In the genomic region with DNA sequence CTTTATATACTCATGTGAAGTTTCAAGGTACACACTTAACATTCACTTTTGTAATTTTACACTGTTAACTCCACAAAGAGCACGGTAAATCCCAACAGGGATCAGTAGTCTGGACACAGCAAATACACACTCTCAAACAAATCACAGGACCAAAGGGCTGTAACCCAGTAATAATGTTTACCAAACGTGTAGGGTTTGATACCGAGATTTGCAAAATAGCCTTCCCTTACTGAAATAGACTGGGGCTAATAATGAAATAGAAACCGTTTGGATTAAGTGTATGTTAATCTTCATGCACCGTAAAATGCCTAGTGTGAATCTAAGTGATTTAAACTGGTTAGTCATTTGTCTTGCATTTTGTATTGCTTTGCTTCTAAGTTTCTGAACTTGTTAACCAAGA, we compare ENCODE assay signal across 12 mouse cellular contexts. TPM values are rescaled to one million over a fixed set of nuclear protein-coding genes. Genes with fewer than 3 reads are reported as not detected.
DNase-seq lines count a peak whose midpoint lies in the region; ATAC-seq lines count a peak whose summit lies in the region.
"Had no signal": no experiment of that assay in that cellular context is flagged by ENCODE, and none has a peak within 500 bp of the region (broad histone marks: within the 10 kb centered on the region; RNA-seq: fewer than 3 reads in every experiment).

No protein-coding gene starts in this region.

- H3K27ac ChIP-seq in heart, embryonic 10.5 days: no peak overlapping the region
- H3K27ac ChIP-seq in midbrain, embryonic 10.5 days (replicated peaks): no peak overlapping the region
- H3K27ac ChIP-seq in midbrain, embryonic 11.5 days (ENCODE audit: low read depth, low read length): no peak overlapping the region
- H3K27ac ChIP-seq in limb, embryonic 10.5 days: no peak overlapping the region
- no peak overlapping the region for H3K27ac ChIP-seq in neural tube, embryonic 13.5 days (replicated peaks)

- intact Hi-C loops in gastrocnemius, postnatal 36 days (cut with DNase I): loop anchor here (2.0 to 5.0 kb wide), 2 partner anchors 37 to 83 kb away; no protein-coding TSS in a partner anchor

- H3K4me1 ChIP-seq in heart, embryonic 10.5 days: peaks cover 11% of the 10 kb centered on the region; the same call in 1 of the 2 replicates
- peaks cover 25% of the 10 kb centered on the region for H3K4me1 ChIP-seq in midbrain, embryonic 10.5 days
- H3K4me1 ChIP-seq in midbrain, embryonic 11.5 days (ENCODE audit: control insufficient read depth, insufficient read depth, low read length): peaks cover 2% of the 10 kb centered on the region; the same call in 1 of the 2 replicates
- H3K4me1 ChIP-seq in limb, embryonic 10.5 days: peaks cover 15% of the 10 kb centered on the region; the same call in 1 of the 2 replicates
- peaks cover 17% of the 10 kb centered on the region for H3K4me1 ChIP-seq in neural tube, embryonic 13.5 days (replicated peaks)

- no peak for DNase-seq in heart, embryonic 10.5 days (ENCODE audit: low spot score)
- DNase-seq in heart, adult 8-10 months (ENCODE audit: low spot score): no peak
- no peak for DNase-seq in midbrain, embryonic 10.5 days (ENCODE audit: low spot score)
- DNase-seq in midbrain, embryonic 11.5 days (ENCODE audit: low spot score, missing footprints): no peak
- no peak for DNase-seq in limb, embryonic 10.5 days (ENCODE audit: low spot score)
- DNase-seq in layer of hippocampus, postnatal 36 days: no peak
- DNase-seq in gastrocnemius, postnatal 36 days: no peak
- DNase-seq: kidney, adult 9 months; thymus, postnatal 25 days had no signal

- no peak for ATAC-seq in midbrain, embryonic 11.5 days (ENCODE audit: low FRiP score)
- no peak for ATAC-seq in neural tube, embryonic 13.5 days (ENCODE audit: low read depth)

- no peak overlapping the region for H3K4me2 ChIP-seq in midbrain, embryonic 11.5 days
- peak overlapping the region; percentile 87 for H3K4me2 ChIP-seq in neural tube, embryonic 13.5 days

- no peaks in the 10 kb centered on the region for H3K27me3 ChIP-seq in heart, embryonic 10.5 days (ENCODE audit: insufficient read depth, poor library complexity, severe bottlenecking)
- no peaks in the 10 kb centered on the region for H3K27me3 ChIP-seq in midbrain, embryonic 10.5 days (ENCODE audit: low read depth, poor library complexity, severe bottlenecking)
- no peaks in the 10 kb centered on the region for H3K27me3 ChIP-seq in midbrain, embryonic 11.5 days (ENCODE audit: control insufficient read depth, insufficient read depth, low read length)
- H3K27me3 ChIP-seq in limb, embryonic 10.5 days (ENCODE audit: low read depth, poor library complexity, severe bottlenecking): no peaks in the 10 kb centered on the region
- H3K27me3 ChIP-seq in neural tube, embryonic 13.5 days: no peaks in the 10 kb centered on the region
- H3K27me3 ChIP-seq: embryonic facial prominence, embryonic 15.5 days had no signal

- no peaks in the 10 kb centered on the region for H3K9me3 ChIP-seq in heart, embryonic 10.5 days
- no peaks in the 10 kb centered on the region for H3K9me3 ChIP-seq in midbrain, embryonic 10.5 days (replicated peaks)
- no peaks in the 10 kb centered on the region for H3K9me3 ChIP-seq in midbrain, embryonic 11.5 days (ENCODE audit: control insufficient read depth, low read length)
- H3K9me3 ChIP-seq in limb, embryonic 10.5 days (replicated peaks): no peaks in the 10 kb centered on the region
- no peaks in the 10 kb centered on the region for H3K9me3 ChIP-seq in neural tube, embryonic 13.5 days
- H3K9me3 ChIP-seq: embryonic facial prominence, embryonic 15.5 days had no signal

- H3K36me3 ChIP-seq in heart, embryonic 10.5 days: peaks cover 5% of the 10 kb centered on the region; the same call in 1 of the 2 replicates
- H3K36me3 ChIP-seq in midbrain, embryonic 10.5 days: peaks cover 9% of the 10 kb centered on the region
- no peaks in the 10 kb centered on the region for H3K36me3 ChIP-seq in midbrain, embryonic 11.5 days (ENCODE audit: control insufficient read depth, insufficient read depth, low read length)
- H3K36me3 ChIP-seq in limb, embryonic 10.5 days: peaks cover 16% of the 10 kb centered on the region
- H3K36me3 ChIP-seq in neural tube, embryonic 13.5 days: 0 out of 2 replicates have a peak, but pooled peaks cover 4% of the 10 kb centered on the region

- peak overlapping the region; percentile 80 for H3K4me3 ChIP-seq in heart, embryonic 10.5 days
- peak overlapping the region; percentile 80 for H3K4me3 ChIP-seq in midbrain, embryonic 10.5 days
- H3K4me3 ChIP-seq in midbrain, embryonic 11.5 days (ENCODE audit: low read depth, low read length): no peak overlapping the region
- H3K4me3 ChIP-seq in limb, embryonic 10.5 days: peak overlapping the region; percentile 77; the same call in 1 of the 2 replicates
- H3K4me3 ChIP-seq in neural tube, embryonic 13.5 days: no peak overlapping the region

- no peak overlapping the region for H3K9ac ChIP-seq in midbrain, embryonic 11.5 days (ENCODE audit: low read length)
- no peak overlapping the region for H3K9ac ChIP-seq in neural tube, embryonic 13.5 days

- WGBS in heart, embryonic 10.5 days: 39% methylated on average over 5 of the region's 5 CpGs
- 35% methylated on average over 5 of the region's 5 CpGs for WGBS in midbrain, embryonic 10.5 days
- 36% methylated on average over 5 of the region's 5 CpGs for WGBS in midbrain, embryonic 11.5 days
- 34% methylated on average over 5 of the region's 5 CpGs for WGBS in limb, embryonic 10.5 days
- WGBS in neural tube, embryonic 13.5 days: 30% methylated on average over 5 of the region's 5 CpGs

RNA-seq across cellular contexts. Expression of gene Snx14, which starts 1.2 kb away (rescaled TPM):
- polyA plus RNA-seq in heart, embryonic 10.5 days (2016; fragmentation: Nextera tagmentation; extraction: Ambion mirVana): 25.4 and 29.9 TPM in 2 replicates
- total RNA-seq in heart, adult 8-10 months (2022): 10 to 100 TPM; 20.4 to 25.8 (median 21.8) TPM
- polyA plus RNA-seq in midbrain, embryonic 10.5 days (2016; fragmentation: Nextera tagmentation; extraction: Ambion mirVana): 20.7 and 21.1 TPM in 2 replicates
- polyA plus RNA-seq in midbrain, embryonic 11.5 days (2014; fragmentation: Nextera tagmentation; extraction: Ambion mirVana): 22.8 and 23.9 TPM in 2 replicates
- polyA plus RNA-seq in limb, embryonic 10.5 days (2016; fragmentation: Nextera tagmentation; extraction: Ambion mirVana): 17.6 and 18.9 TPM in 2 replicates
- polyA plus RNA-seq in neural tube, embryonic 13.5 days (2015; fragmentation: Nextera tagmentation; extraction: Ambion mirVana): 26.6 and 28.1 TPM in 2 replicates
- total RNA-seq in layer of hippocampus, postnatal 36 days (2021): 10 to 100 TPM; 49.9 to 52.9 TPM
- total RNA-seq in gastrocnemius, postnatal 36 days (2021): 10 to 100 TPM in 1 of 2 experiments, 1 to 10 TPM in 1; 9.9 to 11.9 TPM

RNA-seq across cellular contexts. Expression of gene Gm20537, which starts 16.4 kb away (rescaled TPM):
- 0.58 and 0.78 TPM in 2 replicates for polyA plus RNA-seq in heart, embryonic 10.5 days (2016; fragmentation: Nextera tagmentation; extraction: Ambion mirVana)
- total RNA-seq in heart, adult 8-10 months (2022): 1 to 10 TPM in 1 of 4 experiments, under 1 TPM in 1, not detected in 2; 0.50 to 1.3 TPM
- 0.71 and 1.1 TPM in 2 replicates for polyA plus RNA-seq in midbrain, embryonic 10.5 days (2016; fragmentation: Nextera tagmentation; extraction: Ambion mirVana)
- polyA plus RNA-seq in midbrain, embryonic 11.5 days (2014; fragmentation: Nextera tagmentation; extraction: Ambion mirVana): 0.40 and 0.52 TPM in 2 replicates
- 0.79 TPM in 1 of 2 replicates, not detected in the other for polyA plus RNA-seq in limb, embryonic 10.5 days (2016; fragmentation: Nextera tagmentation; extraction: Ambion mirVana)
- 1.5 TPM in 1 of 2 replicates, not detected in the other for polyA plus RNA-seq in neural tube, embryonic 13.5 days (2015; fragmentation: Nextera tagmentation; extraction: Ambion mirVana)
- total RNA-seq in layer of hippocampus, postnatal 36 days (2021): not detected
- under 1 TPM; 0.44 to 0.77 TPM for total RNA-seq in gastrocnemius, postnatal 36 days (2021)
- total RNA-seq: neutrophil, adult 5-6 weeks had no signal

RNA-seq across cellular contexts. Expression of gene Syncrip, which starts 42.4 kb away (rescaled TPM):
- polyA plus RNA-seq in heart, embryonic 10.5 days (2016; fragmentation: Nextera tagmentation; extraction: Ambion mirVana): 78.4 and 96.1 TPM in 2 replicates
- total RNA-seq in heart, adult 8-10 months (2022): 10 to 100 TPM; 52.1 to 62.3 (median 56.1) TPM
- polyA plus RNA-seq in midbrain, embryonic 10.5 days (2016; fragmentation: Nextera tagmentation; extraction: Ambion mirVana): 110 and 115 TPM in 2 replicates
- 132 and 142 TPM in 2 replicates for polyA plus RNA-seq in midbrain, embryonic 11.5 days (2014; fragmentation: Nextera tagmentation; extraction: Ambion mirVana)
- polyA plus RNA-seq in limb, embryonic 10.5 days (2016; fragmentation: Nextera tagmentation; extraction: Ambion mirVana): 125 and 132 TPM in 2 replicates
- 76.1 and 85.3 TPM in 2 replicates for polyA plus RNA-seq in neural tube, embryonic 13.5 days (2015; fragmentation: Nextera tagmentation; extraction: Ambion mirVana)
- 10 to 100 TPM; 69.5 to 70.8 TPM for total RNA-seq in layer of hippocampus, postnatal 36 days (2021)
- total RNA-seq in gastrocnemius, postnatal 36 days (2021): 10 to 100 TPM; 34.9 to 55.0 TPM

Comparison
In these comparisons a context has a peak if more than half of its experiments do, and no peak if none do; other contexts are left out.
1. H3K4me3 ChIP-seq: peak in heart, embryonic 10.5 days (single experiment), midbrain, embryonic 10.5 days (single experiment) and limb, embryonic 10.5 days (single experiment); none in midbrain, embryonic 11.5 days (single experiment) and neural tube, embryonic 13.5 days (single experiment).